Mouse (Mus musculus) kidney, adult 2 months (tissue): Measurements from ENCODE around the gene Ctrc. TPM values are rescaled to one million over a fixed set of nuclear protein-coding genes. Genes with fewer than 3 reads are reported as not detected.
A peak's percentile ranks its signal among the peaks of the same experiment; 100 is the strongest.

Source experiments
- DNase-seq: peaks from one replicate; pipeline ENCODE4 v3.0.0; 2021
- H3K27ac ChIP-seq: fragments of 200-500 bp; 2 replicates; pipeline ENCODE4 v1.5.1; 2012; ENCODE audit warnings: low read depth, low read length, control low read depth, inconsistent platforms; ENCODE audit not compliant: insufficient read depth
- H3K27me3 ChIP-seq: fragments of 200-500 bp; replicated peaks from 2 replicates; pipeline ENCODE4 v1.6.1; 2012; ENCODE audit warnings: mild to moderate bottlenecking, moderate library complexity, low read length, inconsistent platforms; ENCODE audit not compliant: control insufficient read depth, insufficient read depth
- H3K36me3 ChIP-seq: fragments of 200-500 bp; 2 replicates; pipeline ENCODE4 v1.6.1; 2012; ENCODE audit warnings: mild to moderate bottlenecking, moderate library complexity, low read length, inconsistent platforms; ENCODE audit not compliant: control insufficient read depth, insufficient read depth
- H3K4me1 ChIP-seq: fragments of 200-500 bp; 2 replicates; pipeline ENCODE4 v1.6.1; 2011; ENCODE audit warnings: low read length; ENCODE audit not compliant: control insufficient read depth, insufficient read depth
- H3K4me3 ChIP-seq: fragments of 200-500 bp; 2 replicates; pipeline ENCODE4 v1.5.1; 2011; ENCODE audit warnings: mild to moderate bottlenecking, low read depth, low read length, control low read depth; ENCODE audit not compliant: insufficient read depth
- CTCF ChIP-seq: fragments of 200-500 bp; conservative IDR thresholded peaks from 2 replicates; pipeline ENCODE4 v1.5.1; 2011; ENCODE audit warnings: low read depth, mild to moderate bottlenecking, control low read depth, low read length, moderate library complexity, mixed read lengths; ENCODE audit not compliant: insufficient read depth, insufficient read length
- POLR2A ChIP-seq: fragments of 200-500 bp; IDR thresholded peaks from one replicate; pipeline ENCODE4 v1.6.1; 2011; ENCODE audit warnings: low read depth, low read length, control low read depth
- WGBS: fragments of 180-500 bp; shearing (Covaris S2); methylation state at CpG from one replicate; pipeline ENCODE4 v1.1.7; 2018; 5-methylcytosine and 5-hydroxymethylcytosine counted together
- polyA plus RNA-seq: library from polyadenylated mRNA; depleted of rRNA; stranded (reverse); fragments of >200 nt; gene quantifications from 2 replicates; pipeline ENCODE4 v1.2.3, GENCODE M21; 2012

The Ctrc gene
- polyA plus RNA-seq, 1 experiment, result not detected

- no peaks in the 10 kb centered on the region for H3K27me3 ChIP-seq
- H3K27ac ChIP-seq, result 0 out of 2 replicates have a peak overlapping the region, but pooled peaks have one; percentile 21
- TF ChIP-seq POLR2A, result no peak
- no peak for TF ChIP-seq CTCF
- H3K4me3 ChIP-seq, result no peak overlapping the region
- H3K4me1 ChIP-seq, result peaks cover 10% of the 10 kb centered on the region; the same call in 1 of the 2 replicates
- peak; percentile 63 for DNase-seq
- WGBS, result 34% methylated on average over 10 of the region's 10 CpGs
- no peaks in the 10 kb centered on the region for H3K36me3 ChIP-seq
Observed at GRCm38 (mm10) chr4:141866933-141867490, 20.9 kb upstream of the Ctrc start.

- H3K4me1 ChIP-seq, result peaks cover 10% of the 10 kb centered on the region; the same call in 1 of the 2 replicates
- TF ChIP-seq POLR2A, result no peak
- no peak for TF ChIP-seq CTCF
- no peaks in the 10 kb centered on the region for H3K36me3 ChIP-seq
- no peak overlapping the region for H3K4me3 ChIP-seq
- no peak overlapping the region for H3K27ac ChIP-seq
- WGBS, result 91% methylated on average over 5 of the region's 5 CpGs
- no peaks in the 10 kb centered on the region for H3K27me3 ChIP-seq
- DNase-seq, result peak; percentile 71
Observed at GRCm38 (mm10) chr4:141865600-141865999, 19.4 kb upstream of the Ctrc start.

DNA sequence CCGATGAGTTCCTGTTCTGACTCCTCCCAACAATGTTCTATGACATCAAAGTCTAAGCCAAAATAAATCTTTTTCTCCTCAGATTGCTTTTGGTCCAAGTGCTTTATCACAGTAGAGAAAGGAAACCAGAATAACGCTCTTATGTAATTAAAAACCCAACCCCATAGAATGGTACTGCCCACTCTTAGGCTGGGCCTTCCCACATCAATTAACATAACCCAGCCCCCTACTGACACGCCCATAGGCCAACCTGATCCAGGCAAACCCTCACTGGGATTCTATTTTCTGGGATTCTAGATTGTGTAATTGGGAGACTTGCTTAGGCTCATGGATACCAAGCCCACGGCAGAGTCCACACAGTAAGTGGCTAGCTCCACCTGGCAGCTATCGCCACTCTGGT is 18.8 kb upstream of the Ctrc start:
- H3K27ac ChIP-seq, result no peak overlapping the region

GRCm38 (mm10) chr4:141864506-141864905 is 18.3 kb upstream of the Ctrc start:
- no peaks in the 10 kb centered on the region for H3K27me3 ChIP-seq
- no peak for DNase-seq
- H3K36me3 ChIP-seq, result no peaks in the 10 kb centered on the region
- H3K27ac ChIP-seq, result no peak overlapping the region
- no peak overlapping the region for H3K4me3 ChIP-seq
- TF ChIP-seq CTCF (no peak), POLR2A (no peak)
- WGBS, result 89% methylated on average over 8 of the region's 8 CpGs
- peaks cover 10% of the 10 kb centered on the region; the same call in 1 of the 2 replicates for H3K4me1 ChIP-seq

More for the DNA sequence above, 18.8 kb upstream of the Ctrc start:
- Histone ChIP-seq H3K4me1 (peaks cover 10% of the 10 kb centered on the region; the same call in 1 of the 2 replicates), H3K27me3 (no peaks in the 10 kb centered on the region), H3K4me3 (no peak overlapping the region), H3K36me3 (no peaks in the 10 kb centered on the region)
- TF ChIP-seq CTCF (no peak), POLR2A (no peak)
- 92% methylated on average over 5 of the region's 5 CpGs for WGBS
- DNase-seq, result no peak

GRCm38 (mm10) chr4:141863726-141864280 is 17.6 kb upstream of the Ctrc start:
- 87% methylated on average over 7 of the region's 7 CpGs for WGBS
- TF ChIP-seq POLR2A, result no peak
- TF ChIP-seq CTCF, result no peak
- no peaks in the 10 kb centered on the region for H3K36me3 ChIP-seq

GRCm38 (mm10) chr4:141862867-141863266 is 16.7 kb upstream of the Ctrc start:
- TF ChIP-seq POLR2A (no peak), CTCF (no peak)
- no peak overlapping the region for H3K4me3 ChIP-seq
- WGBS, result 80% methylated on average over 5 of the region's 5 CpGs
- no peak overlapping the region for H3K27ac ChIP-seq
- H3K4me1 ChIP-seq, result peaks cover 10% of the 10 kb centered on the region; the same call in 1 of the 2 replicates
- H3K36me3 ChIP-seq, result no peaks in the 10 kb centered on the region
- no peak for DNase-seq
- H3K27me3 ChIP-seq, result no peaks in the 10 kb centered on the region

More at GRCm38 (mm10) chr4:141863726-141864280, 17.6 kb upstream of the Ctrc start:
- H3K4me3 ChIP-seq, result no peak overlapping the region
- H3K27me3 ChIP-seq, result no peaks in the 10 kb centered on the region
- DNase-seq, result no peak
- no peak overlapping the region for H3K27ac ChIP-seq
- peaks cover 10% of the 10 kb centered on the region; the same call in 1 of the 2 replicates for H3K4me1 ChIP-seq

DNA sequence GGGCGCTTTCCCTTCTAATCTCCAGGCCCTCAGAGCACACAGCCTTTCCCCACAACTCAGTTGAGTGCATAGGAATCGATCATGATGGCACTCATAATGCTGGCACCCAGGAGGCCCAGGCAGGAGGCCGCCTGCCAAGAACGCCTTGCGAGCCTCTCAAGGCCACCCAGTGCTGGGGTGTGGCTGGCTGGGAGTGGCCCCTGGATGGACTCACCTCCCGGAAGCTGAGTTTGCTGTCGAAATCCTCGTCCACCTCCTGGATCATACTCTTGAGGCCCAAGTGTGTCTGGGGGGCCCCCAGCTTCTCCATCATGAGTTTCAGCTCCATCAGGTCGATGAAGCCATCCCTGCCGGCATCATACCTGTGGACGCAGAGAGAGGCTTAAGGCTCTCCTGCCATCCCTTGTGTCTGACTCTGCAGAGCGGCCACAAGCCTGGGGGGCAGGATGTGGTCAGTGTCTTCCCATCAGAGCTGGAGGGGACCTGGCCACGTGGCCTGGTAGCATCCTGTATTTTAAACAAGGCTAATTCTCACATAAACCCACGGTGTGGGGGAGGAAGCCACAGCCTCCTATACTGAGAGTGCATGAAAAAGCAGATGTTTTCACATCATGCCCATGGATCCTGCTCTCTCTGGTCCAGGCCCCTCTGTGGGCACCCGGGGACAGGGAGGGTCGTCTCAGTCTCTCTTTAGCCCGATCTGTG is 15.6 kb upstream of the Ctrc start:
- Histone ChIP-seq H3K36me3 (no peaks in the 10 kb centered on the region), H3K4me3 (no peak overlapping the region), H3K27me3 (no peaks in the 10 kb centered on the region), H3K4me1 (peaks cover 2% of the 10 kb centered on the region; the same call in 1 of the 2 replicates), H3K27ac (no peak overlapping the region)
- peak; percentile 9 for DNase-seq
- 88% methylated on average over 17 of the region's 17 CpGs for WGBS
- TF ChIP-seq POLR2A (no peak), CTCF (no peak)
